Mouse (Mus musculus): ENCODE measurements around the gene Saa1.
"Not testable (repeated sequence)": the region's sequence is repeated elsewhere in the genome, so short reads cannot be mapped to it uniquely, and the experiment has no call there.

Gene Saa1

GRCm38 (mm10) chr7:46742880-46743279, at the start of gene Saa1:
Gene Saa1, minus strand, starts transcription at chr7:46742980.
- not testable (repeated sequence) for DNase-seq

- DNase-seq: no peak
Measured at GRCm38 (mm10) chr7:46789177-46789849, 46.5 kb upstream of the Saa1 start.

DNA sequence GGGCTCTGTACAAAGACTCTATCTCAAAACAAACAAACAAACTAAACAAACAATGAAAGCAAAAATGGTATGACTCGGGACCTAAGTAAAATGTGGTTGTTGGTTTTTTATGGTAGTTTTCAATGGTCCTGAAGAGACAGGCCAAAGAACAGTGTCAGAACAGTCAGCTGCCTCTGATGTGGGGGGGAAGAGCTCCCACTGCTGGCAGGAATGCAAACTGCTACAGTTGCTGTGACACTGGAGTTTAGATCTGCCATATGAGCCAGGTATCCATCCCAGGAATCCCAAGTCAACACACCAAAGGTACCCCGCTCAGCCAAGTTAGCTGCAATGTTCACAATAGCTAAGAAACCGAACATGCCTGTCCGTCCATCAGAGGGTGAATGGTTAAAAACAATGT, 27.9 kb upstream of the Saa1 start:
- DNase-seq: peak; percentile 34

GRCm38 (mm10) chr7:46768451-46768850, 25.7 kb upstream of the Saa1 start:
- DNase-seq: no peak

DNA sequence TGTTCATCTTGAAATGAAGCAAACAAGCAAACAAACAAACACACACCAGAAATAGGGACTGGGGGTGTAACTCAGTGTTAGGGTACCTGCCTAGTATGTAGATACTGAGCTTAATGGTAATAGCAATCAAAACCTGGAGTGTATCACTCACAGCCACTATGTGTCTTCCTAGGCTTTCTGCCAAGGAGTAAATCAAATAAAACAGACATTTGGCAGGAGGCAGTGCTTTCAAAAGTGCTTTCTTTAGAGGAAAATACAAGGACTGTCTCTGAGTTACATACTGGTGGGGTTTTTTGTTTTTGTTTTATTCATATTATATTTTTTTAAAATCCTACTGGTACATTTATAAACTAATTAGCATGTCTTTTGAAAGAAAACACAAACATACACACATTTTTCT, 24.6 kb upstream of the Saa1 start:
- no peak for DNase-seq

GRCm38 (mm10) chr7:46764672-46765071, 21.9 kb upstream of the Saa1 start:
- DNase-seq: no peak

- DNase-seq: no peak
Measured at GRCm38 (mm10) chr7:46762601-46763000, 19.8 kb upstream of the Saa1 start.

DNA sequence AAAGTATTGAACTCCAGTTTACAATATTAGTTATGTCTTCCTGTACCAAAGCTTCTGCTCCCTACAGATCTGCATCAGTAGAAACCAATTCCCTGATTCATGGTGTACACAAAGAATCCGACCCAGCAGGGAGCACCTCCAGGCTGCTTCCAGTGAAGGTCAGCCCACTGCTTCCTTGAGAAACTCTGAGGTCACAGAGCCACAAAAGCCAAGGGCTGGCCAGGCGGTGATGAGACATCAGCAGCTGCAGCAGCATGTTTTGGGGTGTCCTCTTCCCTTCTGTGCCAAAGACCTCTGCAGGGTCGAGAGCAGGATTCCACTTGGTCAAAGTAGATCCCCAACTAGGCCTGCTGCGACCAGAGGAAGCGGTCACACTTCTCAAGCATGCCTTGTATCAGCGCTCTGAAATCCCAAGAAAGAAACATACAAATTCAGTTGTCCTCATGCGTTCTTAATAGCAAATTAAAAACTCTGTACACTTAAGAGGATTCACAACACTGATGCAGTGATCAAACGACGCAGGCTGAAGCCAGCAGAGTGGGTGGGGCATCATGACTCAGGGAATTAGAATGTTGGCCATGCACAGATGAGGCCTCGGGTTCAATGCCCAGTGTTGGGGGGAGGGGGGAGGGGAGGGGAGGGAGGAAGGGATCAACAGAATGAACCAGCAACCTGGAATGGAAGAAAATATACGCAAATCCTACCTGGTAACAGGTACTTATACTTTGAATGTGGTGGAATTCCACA, 18.4 kb upstream of the Saa1 start:
- DNase-seq: no peak

GRCm38 (mm10) chr7:46751490-46751889, 8.7 kb upstream of the Saa1 start, which contains the start of gene Saa2:
Gene Saa2, plus strand, starts transcription at chr7:46751790.
- DNase-seq: no peak

DNA sequence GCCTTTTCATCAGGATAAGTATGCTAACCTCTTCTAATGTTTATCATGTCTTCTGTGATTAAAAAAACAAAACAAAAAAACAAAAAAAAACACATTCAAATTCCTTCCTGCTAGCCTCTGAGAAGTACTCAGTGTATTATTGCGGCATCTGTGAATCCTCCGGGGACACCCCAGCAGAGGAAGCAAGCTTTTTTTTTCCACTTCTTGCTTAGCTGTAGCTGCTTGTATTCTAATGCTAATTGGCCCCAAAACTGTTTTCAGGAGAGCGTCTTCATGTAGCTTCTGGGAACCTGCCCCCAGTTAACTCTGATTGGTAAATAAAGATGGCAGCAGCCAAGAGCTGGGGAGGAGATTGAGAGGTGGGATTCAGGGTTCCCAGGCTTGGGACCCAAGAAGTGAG, 5.7 kb upstream of the Saa1 start:
- DNase-seq: no peak

DNA sequence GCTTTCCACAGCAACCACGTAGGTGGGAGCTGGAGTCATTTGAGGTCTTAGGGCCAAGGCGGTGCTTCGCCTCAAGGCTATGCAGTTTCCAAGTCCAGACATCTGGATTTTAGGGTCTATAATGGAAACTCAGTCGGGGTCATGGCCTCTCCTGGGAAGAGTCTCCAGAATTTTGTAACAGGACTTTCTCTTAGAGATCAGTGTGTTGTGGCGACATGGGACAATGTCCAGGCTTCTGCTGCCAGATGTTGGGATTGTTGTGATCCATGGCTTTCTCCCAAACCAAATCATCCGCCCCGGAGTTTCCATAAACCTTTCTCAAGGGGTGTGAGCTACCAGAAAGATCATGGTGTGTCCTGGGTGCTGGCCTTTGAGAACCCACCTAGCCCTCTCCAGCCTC, 3.6 kb upstream of the Saa1 start:
- no peak for DNase-seq

DNA sequence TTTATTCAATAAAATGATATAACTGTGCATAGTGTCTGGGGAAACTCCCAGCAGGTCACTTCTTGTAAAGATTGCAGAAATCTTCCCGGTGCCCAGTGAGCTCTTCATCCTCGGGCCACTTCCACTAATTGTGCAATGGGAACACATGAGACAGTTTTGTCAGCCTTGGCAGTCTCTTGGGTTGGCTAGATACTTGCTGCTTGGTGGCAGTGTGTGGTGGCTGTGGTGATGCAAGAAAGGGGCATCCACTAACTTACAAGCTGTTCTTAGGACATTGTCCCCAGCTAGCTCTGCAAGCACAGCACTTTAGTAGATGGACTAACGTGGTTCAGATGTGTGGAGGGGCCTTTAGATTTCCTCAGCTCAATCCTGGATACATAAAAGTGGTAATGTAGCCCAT, 3.0 kb upstream of the Saa1 start:
- DNase-seq: no peak

DNA sequence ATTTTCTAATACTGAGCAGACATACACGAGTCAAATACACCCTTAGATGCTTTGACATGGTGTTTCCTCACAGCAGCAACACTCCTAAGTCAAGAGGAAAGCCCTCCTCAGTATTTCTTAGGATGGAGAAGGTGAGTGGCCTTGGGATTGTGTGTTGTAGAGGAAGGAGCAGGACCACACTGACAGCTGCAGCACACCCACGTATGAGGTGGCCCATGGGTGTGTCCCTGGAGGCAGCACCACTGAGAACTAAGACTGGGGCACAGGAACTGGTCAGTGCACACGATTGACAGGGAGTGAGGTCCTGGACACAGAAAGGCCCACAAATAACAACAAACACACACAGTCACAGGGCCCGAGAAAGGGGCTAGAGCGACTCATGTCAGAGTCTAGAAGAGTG, 2.7 kb downstream of the Saa1 start:
- DNase-seq: not testable (repeated sequence)

DNA sequence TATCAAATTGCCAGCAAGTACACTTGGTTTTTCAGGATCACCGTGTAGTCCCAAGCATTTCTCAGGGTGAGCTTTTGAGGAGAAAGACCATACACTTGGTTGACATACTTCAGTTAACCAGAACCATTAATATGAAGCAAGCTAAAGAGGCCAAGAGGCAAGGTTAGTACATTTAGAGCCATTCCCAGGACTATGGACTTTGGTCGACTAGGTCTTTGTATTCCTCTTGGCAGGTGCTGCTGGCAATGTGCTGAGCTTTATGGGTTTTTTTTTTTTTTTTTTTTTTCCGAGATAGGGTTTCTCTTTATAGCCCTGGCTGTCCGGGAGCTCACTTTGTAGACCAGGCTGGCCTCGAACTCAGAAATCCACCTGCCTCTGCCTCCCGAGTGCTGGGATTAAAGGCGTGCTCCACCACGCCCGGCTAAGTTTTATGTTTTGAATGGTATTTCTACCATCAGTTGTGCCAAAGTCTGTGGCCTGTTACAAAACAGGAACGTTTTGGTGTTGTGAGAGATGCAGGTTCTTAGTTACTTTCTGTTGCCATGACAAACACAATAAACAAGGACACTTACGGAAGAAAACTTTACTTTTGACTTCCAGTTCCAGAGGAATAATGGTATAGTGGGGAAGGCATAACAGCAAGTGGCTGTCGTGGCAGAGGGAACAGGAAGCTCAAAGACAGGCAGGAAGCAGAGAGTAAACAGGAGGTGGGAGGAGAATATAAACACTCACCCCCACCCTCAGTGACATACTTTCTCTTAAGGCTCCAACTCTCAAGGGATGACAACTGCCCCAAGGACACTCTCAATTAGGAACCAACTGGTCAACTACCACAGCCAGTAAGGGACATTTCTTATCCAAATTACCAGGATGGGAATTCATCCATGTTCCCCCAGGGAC, 4.0 kb downstream of the Saa1 start:
- DNase-seq: no peak

DNA sequence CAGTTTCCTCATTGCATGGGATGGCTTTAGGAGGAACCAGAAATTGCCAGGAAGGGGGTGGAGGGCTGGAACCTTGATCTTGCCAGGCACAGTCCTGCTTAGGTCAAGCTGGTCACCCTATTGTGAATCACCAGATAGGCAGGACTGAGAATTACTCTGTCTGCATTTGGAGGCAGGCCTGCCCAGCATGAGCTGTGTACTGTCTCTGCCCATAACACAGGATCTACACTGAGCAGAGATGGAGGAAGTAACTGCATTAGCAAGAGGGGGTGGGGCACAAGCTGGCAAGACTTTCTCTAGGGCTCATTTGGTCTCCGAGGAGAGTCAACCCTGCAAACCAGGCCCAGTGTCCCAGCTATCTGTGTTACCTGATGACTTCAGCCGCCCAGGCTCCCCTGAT, 7.8 kb downstream of the Saa1 start:
- DNase-seq: no peak

DNA sequence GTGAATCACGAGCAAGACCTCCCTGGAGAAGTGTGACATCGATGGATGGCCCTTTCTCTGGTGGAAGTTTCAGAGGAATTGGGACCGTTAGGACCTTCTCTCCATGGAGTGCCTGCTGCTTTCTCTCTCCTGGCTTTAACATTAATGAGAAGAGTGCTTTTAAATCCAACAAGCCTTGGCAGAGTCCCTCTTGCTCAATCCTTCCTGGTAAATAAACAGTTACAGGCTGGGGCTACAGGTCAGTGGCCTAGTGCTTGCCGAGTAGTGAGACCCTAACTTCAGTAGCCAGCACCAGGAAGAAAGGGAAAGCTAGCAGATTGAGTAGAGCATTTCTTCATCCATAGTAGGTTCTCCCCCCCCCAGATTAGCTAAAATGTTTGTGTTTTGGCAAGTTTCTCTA, 10.3 kb downstream of the Saa1 start, which contains the start of gene Saa4:
Gene Saa4 (minus strand): TSS at position 146 of the 400 bp plus-strand sequence.
- no peak for DNase-seq

- DNase-seq: no peak
Measured at GRCm38 (mm10) chr7:46727584-46727983, 15.2 kb downstream of the Saa1 start.

- no peak for DNase-seq
Measured at GRCm38 (mm10) chr7:46724396-46724795, 18.4 kb downstream of the Saa1 start.

DNA sequence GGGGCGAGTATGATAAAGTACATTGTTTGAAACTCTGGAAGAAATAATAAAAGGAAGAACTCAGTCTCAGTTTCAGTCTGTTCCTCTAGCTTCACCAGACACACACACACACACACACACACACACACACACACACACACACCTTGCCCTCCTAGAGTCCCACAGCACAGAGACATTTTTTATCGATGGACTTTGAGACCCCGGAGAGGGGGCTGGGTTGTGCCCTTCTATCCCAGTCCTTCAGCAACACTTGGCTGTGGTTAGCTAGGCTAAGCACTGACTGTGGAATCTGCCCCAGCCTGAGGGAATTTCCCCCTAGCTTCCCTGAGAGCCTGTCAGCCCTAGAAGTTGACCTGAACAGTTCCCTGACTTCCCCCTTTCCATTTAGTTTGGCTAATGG, 18.9 kb downstream of the Saa1 start:
- DNase-seq: no peak

DNA sequence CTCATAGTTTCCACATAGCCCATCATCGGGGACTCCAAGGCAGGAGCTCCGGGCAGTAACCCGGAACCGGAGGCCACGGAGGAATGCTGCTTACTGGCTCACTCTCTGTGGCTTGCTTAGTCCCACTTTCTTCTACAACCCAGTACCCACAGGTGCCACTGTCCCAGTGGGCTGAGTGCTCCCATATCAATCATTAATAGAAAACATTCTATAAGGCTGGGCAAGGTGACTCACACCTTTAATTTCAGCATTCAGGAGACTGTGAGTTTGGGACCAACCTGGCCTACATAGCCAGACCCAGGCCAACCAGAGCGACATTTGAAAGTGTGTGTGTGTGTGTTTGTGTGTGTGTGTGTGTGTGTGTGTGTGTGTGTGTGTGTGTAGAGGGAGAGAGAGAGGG, 19.4 kb downstream of the Saa1 start:
- DNase-seq: no peak

DNA sequence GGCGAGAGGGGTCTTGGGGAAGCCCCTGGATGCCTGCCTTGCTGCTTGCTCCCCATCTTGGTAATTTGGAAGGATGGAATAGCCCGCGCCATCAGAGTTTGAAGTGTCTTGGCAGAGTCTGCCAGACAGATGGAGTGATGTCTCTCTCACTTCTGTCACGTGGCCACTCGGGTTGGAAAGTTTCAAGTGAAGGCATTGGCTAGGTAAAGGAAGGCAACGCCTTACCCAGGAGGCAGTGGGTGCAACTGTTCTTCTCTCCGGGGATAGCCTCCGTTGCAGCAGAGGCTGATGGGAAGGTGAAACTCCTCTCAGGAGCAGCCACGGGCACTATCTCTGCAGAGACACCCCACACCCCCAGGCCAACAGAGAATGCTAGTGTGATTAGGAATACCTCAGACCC, 22.3 kb downstream of the Saa1 start:
- DNase-seq: no peak

- no peak for DNase-seq
Measured at GRCm38 (mm10) chr7:46719526-46719925, 23.3 kb downstream of the Saa1 start.

GRCm38 (mm10) chr7:46718591-46719270, 24.0 kb downstream of the Saa1 start:
- DNase-seq: no peak
